Mouse (Mus musculus): Measurements from ENCODE around the gene Zfp651. TPM values are rescaled to one million over a fixed set of nuclear protein-coding genes. Genes with fewer than 3 reads are reported as not detected.

Zfp651 gene
- total RNA-seq (2015) (0.05 and 0.62 TPM in 2 replicates), total RNA-seq (2017) (0.24 TPM in 1 of 2 replicates, not detected in the other)

DNA sequence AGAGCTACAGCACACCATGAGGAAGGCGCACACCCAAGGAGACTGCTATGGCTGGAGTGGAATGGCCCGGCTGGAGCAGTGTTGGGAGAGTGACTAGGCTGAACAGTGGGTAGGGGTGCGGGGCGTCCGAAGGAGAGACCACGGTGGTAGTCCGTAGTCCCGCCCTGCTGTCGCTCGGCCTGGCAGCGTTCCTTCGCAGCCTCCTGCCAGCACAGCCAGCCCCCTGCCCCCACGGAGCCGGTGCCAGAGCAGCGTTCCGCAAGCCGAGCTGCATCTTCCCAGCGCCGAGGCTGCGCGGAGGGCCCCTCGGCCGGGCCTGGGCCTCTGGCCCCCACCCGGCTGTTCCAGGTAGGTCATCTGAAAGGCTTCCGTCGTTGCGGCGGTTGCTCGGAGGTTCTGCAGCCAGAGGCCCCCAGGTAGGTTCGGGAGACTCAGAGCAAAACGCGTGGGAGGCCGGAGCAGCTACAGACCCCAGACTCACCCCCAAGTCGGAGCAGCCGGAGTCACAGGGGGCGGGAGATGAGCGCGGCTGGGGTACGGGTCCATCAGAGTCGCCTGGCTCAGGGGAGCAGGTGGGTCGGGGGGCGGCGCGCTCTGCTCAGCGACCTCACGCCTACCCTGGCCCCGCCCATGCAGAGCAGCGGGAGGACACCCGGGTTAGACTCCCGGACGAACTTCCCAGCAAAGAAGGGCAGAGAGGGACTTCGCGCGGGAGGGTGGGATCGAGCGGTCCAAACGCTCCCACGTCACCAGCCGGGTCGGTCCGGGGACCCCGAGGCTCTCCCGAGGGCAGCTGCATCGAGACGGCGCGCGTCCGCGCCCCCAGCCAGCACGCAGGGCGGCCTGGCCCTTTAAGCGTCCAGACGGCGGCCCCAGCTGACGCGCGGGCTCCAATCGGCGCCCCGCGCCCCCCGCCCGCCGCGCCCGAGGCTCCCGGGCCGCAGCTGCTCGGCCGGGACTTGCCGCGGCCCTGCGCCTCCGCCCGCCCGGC is at the start of gene Zfp651:
Gene Zfp651, plus strand, starts transcription at position 240 of the 991 bp plus-strand sequence.
- peak; percentile 16 for ATAC-seq (replicated peaks; ENCODE audit: poor library complexity)

DNA sequence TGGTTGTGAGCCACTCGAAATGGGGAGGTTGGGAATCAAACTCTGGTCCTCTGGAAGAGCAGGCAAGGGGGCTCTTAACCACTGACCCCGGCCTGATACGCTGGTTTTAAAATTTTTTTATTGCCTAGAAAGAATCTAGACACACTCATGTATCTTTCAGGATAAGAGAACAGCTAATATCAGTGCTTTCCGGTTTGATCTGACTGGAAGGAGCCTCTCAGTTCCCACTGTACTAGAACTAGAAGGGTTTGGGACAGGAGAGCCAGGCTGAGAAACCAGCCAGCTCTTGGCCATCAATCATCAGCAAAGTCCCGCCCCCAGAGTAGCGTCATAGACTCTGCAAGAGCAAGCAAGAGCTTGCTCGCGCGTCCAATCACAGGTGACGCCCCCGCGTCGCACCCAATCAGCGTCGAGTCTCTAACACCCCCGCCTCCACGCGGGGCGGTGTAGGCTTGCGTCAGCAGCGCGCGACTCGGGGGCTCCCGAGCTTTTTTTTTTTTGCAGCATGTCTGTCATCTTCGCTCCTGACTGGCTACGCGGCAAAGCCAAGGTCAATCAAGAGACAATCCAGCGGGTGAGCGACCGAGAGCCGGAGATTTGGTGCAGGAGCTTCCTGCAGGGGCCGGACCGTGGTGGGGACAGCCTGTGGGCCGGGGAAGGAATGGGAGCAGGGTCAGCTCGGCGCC is 49.1 kb upstream of the Zfp651 start, which contains the start of gene Ss18l2:
Gene Ss18l2, plus strand, starts transcription at position 432 of the 686 bp plus-strand sequence.
- ATAC-seq (replicated peaks; ENCODE audit: poor library complexity): peak; percentile 81

DNA sequence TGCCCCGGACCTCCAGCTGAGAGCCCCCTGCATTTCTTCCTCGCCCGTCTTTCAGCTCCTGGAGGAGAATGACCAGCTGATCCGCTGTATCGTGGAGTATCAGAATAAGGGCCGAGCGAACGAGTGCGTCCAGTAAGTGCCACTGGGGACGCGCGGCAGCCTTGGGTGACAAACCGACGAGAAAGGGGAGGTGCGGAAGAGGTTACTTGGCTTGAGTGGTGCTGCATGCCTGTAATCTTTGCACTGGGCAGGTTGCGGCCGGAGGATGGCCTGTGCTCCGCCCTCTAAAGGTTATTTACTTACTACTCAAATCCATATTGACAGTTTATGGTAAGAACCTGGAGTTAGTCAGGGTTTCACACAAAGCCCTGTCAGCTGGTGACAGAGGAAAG is 48.5 kb upstream of the Zfp651 start:
- peak; percentile 44 for ATAC-seq (replicated peaks; ENCODE audit: poor library complexity)

DNA sequence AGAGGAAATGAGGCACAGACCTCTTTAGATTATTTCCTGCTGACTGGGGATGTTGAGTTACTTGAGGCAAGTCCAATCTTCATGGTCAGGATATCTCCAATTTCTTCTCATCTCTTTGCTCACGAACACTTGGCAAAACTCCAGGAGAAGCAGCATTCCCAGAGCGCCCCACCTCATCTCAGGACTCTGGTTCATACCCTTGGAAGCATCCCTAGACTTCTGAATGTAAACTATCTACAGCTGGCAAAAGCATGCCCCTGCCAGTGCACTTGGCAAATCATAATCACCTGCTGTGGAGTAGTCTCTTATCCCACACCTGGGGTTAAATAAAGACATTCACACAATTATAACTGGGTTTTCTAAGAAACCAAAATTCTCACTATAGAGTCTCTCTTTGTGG is 42.1 kb upstream of the Zfp651 start:
- ATAC-seq (replicated peaks; ENCODE audit: poor library complexity): no peak

DNA sequence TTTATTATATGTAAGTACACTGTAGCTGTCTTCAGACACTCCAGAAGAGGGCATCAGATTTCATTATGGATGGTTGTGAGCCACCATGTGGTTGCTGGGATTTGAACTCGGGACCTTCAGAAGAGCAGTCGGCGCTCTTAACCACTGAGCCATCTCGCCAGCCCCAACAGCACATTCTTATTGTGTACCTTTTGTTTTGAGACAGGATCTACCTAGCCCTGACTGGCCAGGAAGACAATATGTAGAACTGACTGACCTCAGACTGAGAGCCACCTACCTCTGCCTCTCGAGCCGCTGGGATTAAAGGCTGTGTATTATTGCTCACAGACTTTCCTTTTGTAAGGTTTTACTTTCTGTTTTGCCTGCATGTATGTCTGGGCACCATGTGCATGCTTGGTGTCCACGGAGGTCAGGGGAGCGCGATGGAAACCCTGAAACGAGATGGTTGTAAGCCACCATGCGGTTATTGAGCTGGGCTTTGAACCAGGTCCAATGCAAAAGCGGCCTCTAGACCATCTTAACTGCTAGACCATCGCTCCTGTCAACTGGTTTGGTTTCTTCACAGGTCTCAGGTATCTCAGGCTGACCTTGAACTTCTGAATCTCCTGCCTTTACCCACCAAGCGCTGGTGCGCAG is 40.9 kb upstream of the Zfp651 start:
- ATAC-seq (replicated peaks; ENCODE audit: poor library complexity): peak; percentile 17

DNA sequence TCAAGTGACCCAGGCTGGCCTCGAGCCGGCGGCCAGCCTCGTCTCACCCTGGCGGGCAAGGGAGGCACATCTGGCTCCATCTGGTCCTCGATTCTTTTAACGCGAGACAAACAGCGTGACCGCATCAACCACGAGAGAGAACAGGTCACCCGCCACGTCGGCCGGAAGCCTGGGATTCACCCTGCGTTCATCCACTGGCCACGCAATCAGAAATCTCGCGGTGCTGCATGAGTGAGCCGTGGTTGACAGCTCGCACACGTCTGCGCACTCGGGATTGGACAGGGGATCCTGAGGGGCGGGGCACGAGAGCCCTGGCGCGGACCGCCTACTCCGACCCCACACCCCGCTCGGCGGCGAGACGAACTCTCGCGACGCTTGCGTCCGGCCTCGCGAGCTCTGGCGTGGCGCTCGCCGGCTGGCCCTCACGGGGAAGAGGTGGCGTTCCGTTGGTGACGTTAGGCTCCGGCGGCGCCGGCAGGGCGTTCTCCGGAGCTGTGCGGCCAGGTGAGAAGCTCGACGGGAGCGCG is 40.3 kb upstream of the Zfp651 start, which contains the start of gene Nktr:
Gene Nktr, plus strand, starts transcription at position 378 of the 527 bp plus-strand sequence.
- ATAC-seq (replicated peaks; ENCODE audit: poor library complexity): peak; percentile 91

DNA sequence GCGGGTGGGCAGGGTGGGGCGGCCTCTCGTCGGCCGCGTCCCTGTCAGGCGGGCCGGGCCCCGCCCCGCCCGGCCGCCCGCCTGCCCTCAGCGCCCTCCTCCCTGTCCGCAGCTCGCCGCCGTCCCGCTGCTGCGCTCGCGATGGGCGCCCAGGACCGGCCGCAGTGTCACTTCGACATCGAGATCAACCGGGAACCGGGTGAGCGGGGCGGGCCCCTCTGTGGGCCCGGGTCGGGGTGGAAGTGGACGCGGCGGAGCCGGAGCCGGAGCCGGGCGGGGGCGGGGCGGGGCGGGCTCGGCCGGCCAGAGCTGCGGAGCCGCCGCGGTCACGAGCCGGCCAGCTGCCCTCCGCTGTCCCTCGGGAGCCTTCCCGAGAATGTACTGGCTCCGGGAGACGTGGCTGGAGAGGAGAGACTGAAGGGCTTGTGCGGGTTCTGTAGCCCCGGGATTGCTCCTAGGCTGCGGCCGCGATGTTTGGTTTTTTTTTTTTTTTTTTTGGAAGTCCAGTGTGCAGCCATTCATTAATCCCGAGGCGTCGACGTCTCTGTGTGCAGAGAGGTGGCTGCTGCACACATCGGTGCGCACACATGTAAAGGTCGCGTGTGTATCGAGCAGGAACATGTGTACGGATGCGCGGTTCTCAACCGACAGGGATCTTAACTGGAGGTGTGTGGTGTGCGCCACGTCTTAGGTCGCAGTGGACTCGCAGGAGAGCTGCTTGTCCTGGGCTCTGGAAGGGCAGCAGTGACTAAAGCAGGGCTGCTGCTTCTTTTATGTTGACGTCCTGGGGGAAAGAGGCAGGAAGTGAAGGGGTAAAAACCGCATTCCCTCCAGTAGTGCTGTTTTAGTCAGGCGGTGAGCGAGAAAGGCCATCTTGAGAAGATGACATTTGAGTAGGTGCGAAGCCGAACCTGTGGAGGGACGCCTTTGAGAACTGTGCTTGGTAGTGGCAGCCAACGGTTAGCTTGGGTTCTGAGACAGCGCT is 39.5 kb upstream of the Zfp651 start:
- peak; percentile 30 for ATAC-seq (replicated peaks; ENCODE audit: poor library complexity)

DNA sequence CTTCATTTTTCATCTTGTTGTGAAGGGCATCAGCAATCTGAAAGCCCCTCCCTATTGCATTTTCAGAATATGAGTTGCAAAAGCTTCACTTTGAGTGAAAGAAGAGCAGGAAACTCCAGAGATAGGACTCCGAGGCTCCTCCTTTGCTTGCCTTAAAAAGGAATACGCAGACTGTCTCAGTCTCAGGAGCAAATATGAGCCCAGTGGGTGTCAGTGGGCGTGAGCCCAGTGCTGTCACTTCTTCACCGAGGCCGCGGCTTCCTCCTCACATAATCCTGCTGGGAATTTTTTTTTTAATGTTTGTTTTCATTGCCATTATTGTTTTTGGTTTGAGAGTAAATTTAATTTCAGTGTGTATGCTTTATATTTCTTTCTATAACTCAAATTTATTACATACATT is 18.6 kb upstream of the Zfp651 start:
- ATAC-seq (replicated peaks; ENCODE audit: poor library complexity): no peak

DNA sequence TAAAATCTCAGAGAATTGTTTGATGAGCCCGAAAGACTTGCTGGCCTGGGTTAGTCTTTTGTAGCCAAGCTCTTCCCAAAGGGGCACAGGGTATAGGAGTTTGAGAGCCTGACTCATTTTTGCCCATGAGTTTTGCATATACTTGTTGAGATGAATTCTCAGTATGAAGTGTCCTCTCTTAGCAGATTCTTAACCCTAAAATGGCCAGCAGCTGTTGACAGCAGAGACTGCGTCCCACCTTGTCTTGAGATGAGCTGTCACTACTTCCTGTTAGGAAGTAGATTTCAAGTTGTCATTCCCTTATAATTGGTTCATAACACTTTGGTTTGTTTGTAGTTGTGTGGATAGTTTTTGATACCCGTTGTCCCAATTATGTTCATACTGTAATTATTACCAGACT is 18.0 kb upstream of the Zfp651 start:
- ATAC-seq (replicated peaks; ENCODE audit: poor library complexity): no peak

DNA sequence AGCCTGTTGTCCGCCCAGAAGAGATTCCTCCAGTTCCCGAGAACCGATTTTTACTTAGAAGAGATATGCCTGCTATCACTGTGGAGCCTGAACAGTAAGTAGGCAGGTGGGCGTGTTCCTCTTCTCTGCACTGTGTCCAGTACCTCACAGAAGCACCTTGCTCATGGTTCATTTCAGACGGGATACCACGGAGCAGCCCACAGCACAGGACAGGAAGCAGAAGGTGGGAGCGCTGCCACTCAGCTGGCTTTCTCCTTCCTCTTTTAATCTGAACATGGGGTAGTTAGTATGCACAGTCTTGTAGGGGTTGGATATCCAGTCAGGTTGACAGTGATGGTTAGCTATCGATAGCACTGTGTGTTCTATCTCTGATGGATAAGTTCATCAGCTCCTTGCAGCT is 15.1 kb upstream of the Zfp651 start:
- ATAC-seq (replicated peaks; ENCODE audit: poor library complexity): peak; percentile 42; the same call in 1 of the 2 replicates

DNA sequence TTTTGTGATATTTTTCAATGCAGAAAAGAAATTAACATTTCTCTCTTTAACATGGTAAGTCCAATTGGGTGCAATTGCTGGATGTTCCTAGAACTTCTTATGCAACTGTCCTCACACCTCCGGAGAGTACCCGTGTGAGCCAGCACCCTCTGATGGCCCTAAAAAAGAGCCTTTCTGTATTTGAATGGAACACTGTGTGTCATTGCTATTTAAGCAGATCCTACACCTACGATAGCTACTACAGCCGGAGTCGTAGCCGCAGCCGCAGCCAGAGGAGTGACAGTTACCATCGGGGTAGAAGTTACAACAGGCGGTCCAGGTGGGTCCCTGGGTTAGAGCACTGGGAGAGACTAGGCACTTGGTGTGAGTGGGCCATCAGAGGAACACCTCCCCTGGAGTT is 6.4 kb upstream of the Zfp651 start:
- ATAC-seq (replicated peaks; ENCODE audit: poor library complexity): no peak

DNA sequence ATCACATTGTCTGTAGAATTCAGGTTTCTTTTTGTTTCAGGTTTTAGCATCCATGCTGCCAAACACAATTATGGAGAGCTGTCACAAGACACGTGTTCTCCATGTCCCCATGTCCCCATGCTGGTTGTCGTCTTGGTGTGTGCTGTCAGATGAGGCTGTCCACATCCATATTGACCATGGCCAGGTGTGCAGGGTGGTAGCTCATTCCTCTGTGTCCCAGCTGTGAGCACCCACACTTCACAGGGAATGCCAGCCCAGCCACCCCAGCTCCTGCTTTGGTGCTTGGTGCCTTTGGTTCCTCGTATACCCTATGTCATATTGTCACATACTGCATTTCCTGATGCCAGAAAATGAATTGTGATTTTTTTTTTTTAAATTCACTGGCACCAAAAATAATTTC is 4.5 kb upstream of the Zfp651 start:
- ATAC-seq (replicated peaks; ENCODE audit: poor library complexity): no peak

DNA sequence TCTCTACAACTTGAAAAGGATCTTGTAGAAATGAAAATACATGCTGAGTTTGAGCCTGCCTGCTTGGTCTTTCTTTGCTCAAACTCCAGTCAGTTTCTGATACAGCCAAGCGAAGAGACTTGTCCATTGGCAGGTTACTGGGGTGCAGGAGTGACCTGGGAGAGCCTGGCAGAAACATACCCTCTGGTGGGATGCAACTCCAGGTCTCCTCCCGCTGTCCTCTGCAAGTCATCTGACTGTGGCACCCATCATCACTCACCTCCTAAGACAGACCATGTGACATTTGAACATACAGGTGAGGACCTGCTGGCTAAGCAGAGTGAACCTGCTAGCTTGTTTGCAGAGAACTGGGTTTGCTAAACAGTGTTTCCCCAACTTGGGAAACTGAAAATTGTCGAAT is 2.3 kb upstream of the Zfp651 start:
- no peak for ATAC-seq (replicated peaks; ENCODE audit: poor library complexity)

DNA sequence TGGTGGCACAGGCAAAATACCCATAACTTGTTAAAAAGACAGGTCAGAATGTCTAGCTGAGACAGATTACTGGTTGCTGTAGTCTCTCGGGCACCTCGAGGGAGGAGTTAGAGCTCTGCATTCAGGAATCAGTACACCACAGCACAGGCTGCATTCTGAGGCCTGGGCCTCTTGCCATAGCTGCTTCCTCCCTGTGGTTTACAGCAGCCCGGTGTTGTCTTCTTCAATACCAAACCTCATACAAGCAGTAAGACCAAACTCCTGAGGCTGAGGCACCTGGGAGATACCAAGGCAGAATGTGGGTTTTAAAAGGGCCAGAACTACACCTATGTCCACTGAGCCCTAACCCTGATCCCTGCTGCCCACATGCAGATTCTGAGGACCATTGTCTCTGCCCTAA is 1.7 kb upstream of the Zfp651 start:
- peak; percentile 54 for ATAC-seq (replicated peaks; ENCODE audit: poor library complexity)

DNA sequence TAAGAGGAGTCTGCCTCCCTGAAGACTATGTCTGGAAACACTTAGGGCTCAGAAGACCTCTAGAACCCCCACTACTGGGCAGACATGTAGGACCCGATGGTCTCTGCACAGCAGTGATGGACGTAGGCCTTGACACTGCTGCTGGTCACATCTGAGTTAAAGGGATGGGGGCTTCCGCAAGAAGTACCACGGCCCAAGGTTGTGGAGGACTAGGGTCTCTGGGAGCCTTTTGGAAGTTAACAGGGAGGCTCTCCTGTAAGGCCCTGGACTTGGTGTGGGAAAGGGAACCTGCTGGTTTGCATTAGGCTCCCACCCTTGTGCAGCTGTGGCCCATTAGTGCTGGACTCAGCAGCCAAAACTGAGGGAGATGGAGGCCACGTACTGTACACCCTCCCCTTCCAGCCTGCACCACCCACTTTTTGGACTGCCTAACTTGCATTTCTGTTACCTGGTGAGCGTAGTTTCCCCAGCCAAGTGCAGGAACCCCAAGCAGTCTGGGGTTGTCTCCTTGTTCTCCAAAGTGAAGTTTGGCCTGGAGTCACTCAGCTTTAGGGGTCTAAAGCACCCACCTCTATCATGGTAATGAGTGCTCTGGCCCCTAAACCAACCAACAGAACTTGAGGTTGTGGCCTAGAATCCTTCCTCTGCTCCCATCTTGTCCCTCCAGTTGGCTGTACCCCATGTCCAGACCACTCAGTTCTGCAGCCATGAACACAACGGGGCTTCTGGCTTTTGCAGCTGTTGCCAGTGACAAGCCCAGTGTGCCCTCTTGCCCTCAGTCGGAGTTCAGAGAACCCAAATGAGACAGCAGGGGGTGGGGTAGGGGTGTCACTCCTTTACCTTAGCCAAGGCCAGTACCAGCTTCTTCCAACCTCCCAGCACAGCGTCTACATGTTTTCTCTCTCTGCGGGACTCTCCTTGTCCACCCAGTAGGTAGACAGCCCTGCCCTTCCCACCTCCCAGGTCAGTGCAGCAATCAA is 1.0 kb upstream of the Zfp651 start:
- no peak for ATAC-seq (replicated peaks; ENCODE audit: poor library complexity)

DNA sequence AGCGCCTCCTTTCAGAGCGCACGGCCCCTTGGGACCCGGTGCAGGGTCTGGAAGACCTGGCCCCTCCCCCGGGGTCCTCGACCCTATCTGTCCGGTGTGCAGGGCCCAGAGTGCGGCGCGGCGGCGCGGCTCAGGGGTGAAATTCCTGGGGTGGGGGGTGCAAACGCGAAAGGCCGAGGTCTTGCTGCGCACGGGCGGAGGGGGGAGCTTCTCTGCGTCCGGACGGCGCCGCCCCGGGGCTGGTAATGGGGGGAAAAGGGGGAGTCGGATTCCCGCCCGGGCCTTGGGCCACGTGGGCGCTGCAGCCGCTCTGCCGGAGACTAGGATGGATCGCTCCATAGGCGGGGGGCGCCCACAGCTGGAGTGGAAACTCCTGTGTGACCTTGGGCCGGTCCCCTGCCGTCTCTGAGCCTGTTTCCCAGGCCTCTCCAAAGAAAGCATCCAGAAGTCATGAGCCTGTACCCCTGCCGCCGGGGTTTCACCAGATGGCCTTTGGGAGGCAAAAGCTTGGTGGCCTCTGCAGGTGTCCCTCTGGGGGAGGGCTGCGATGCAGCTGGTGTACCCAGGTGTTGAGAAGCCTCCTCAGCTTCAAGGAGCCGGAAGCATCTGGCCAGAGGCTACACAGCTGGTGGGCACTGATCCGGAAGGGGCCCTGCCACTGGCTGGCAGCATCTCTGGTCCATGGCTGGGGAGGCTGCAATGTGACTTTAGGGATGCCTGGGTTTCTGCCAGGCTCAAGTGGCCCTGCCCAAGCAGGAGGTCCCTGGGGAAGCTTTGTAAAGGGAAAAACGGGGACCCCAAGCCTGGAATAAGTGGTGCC is 1.4 kb downstream of the Zfp651 start:
- 0 out of 2 replicates have a peak, but pooled peaks have one; percentile 4 for ATAC-seq (replicated peaks; ENCODE audit: poor library complexity)

DNA sequence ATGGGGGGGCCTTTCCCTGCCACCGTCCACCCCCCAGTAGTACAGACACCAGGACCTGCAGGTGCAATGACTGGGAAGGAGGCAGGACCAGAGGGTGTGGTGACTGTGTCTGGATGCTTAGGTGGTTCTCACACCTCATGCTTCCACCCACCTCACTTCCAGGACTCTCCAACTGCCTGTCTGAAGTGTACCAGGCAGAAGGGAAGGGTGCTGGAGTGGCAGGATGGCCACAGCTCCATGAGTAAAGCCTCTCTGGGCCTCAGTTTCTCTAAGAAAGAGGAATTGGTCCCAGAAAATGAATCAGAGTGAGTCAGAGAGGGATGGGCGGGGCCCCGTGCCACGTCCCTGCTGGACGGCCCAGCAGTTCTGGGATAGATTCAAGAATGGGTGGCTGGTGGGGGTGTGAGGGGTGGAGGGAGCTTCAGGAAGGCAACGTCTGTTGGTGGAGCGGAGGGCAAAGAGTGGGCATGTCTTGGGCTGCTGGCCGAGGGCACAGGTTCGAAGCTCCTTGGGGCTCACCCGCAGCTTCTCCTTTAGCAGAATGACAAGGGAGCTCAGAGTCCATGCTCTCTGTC is 2.0 kb downstream of the Zfp651 start:
- no peak for ATAC-seq (replicated peaks; ENCODE audit: poor library complexity)
